Mouse (Mus musculus): ENCODE measurements around the gene Gstt2. TPM values are rescaled to one million over a fixed set of nuclear protein-coding genes. Genes with fewer than 3 reads are reported as not detected.

The Gstt2 gene
- total and polyA plus RNA-seq, 3 experiments: 12.2 to 68.9 (median 49.2) TPM

GRCm38 (mm10) chr10:75823782-75824181 is 13.4 kb downstream of the Gstt2 start:
- TF ChIP-seq TAL1 (conservative IDR thresholded peaks at IDR 0.05; ENCODE audit: low read depth, low read length) (no peak), GATA2 (IDR thresholded peaks at IDR 0.05; ENCODE audit: borderline replicate concordance, low read depth, low read length) (no peak), POLR2AphosphoS5 (IDR thresholded peaks at IDR 0.05; ENCODE audit: insufficient replicate concordance, low read depth, low read length) (no peak), CTCF (IDR thresholded peaks at IDR 0.05; ENCODE audit: low read depth, low read length) (no peak), GATA1 (IDR thresholded peaks at IDR 0.05; ENCODE audit: borderline replicate concordance, low read length) (no peak)
- Histone ChIP-seq H3K27me3 (ENCODE audit: insufficient read depth, low read length) (peaks cover 4% of the 10 kb centered on the region; the same call in 1 of the 2 replicates), H3K9me3 (replicated peaks) (peaks cover 10% of the 10 kb centered on the region), H3K4me3 (ENCODE audit: low read depth, low read length) (no peak overlapping the region), H3K4me1 (ENCODE audit: insufficient read depth, low read depth, low read length) (peaks cover 35% of the 10 kb centered on the region), H3K36me3 (replicated peaks) (no peaks in the 10 kb centered on the region)
- ATAC-seq (ENCODE audit: extremely low read depth, insufficient number of reproducible peaks, low FRiP score, poor library complexity, severe bottlenecking): no peak
- DNase-seq (ENCODE audit: low spot score): no peak

- DNase-seq (ENCODE audit: low spot score): no peak
- Histone ChIP-seq H3K4me1 (ENCODE audit: insufficient read depth, low read depth, low read length) (peaks cover 31% of the 10 kb centered on the region), H3K36me3 (replicated peaks) (no peaks in the 10 kb centered on the region), H3K4me3 (ENCODE audit: low read depth, low read length) (no peak within 1 kb of the TSS), H3K9me3 (replicated peaks) (peaks cover 10% of the 10 kb centered on the region), H3K27me3 (ENCODE audit: insufficient read depth, low read length) (peaks cover 6% of the 10 kb centered on the region)
- no peak for TF ChIP-seq TAL1 (conservative IDR thresholded peaks at IDR 0.05; ENCODE audit: low read depth, low read length)
- no peak for TF ChIP-seq POLR2AphosphoS5 (IDR thresholded peaks at IDR 0.05; ENCODE audit: insufficient replicate concordance, low read depth, low read length)
- no peak for TF ChIP-seq GATA1 (IDR thresholded peaks at IDR 0.05; ENCODE audit: borderline replicate concordance, low read length)
- ATAC-seq (ENCODE audit: extremely low read depth, insufficient number of reproducible peaks, low FRiP score, poor library complexity, severe bottlenecking): no peak
These were observed 14.8 kb downstream of the Gstt2 start, which contains the start of gene Gstt4 for GRCm38 (mm10) chr10:75822443-75822842. TSS of gene Gstt4 (minus strand) at chr10:75822543.

GRCm38 (mm10) chr10:75819882-75820281 is 17.3 kb downstream of the Gstt2 start:
- H3K4me3 ChIP-seq (ENCODE audit: low read depth, low read length): no peak overlapping the region
- H3K36me3 ChIP-seq (replicated peaks): no peaks in the 10 kb centered on the region
- ATAC-seq (ENCODE audit: extremely low read depth, insufficient number of reproducible peaks, low FRiP score, poor library complexity, severe bottlenecking) (no peak), DNase-seq (ENCODE audit: low spot score) (no peak)
- TF ChIP-seq CTCF (IDR thresholded peaks at IDR 0.05; ENCODE audit: low read depth, low read length) (no peak), POLR2AphosphoS5 (IDR thresholded peaks at IDR 0.05; ENCODE audit: insufficient replicate concordance, low read depth, low read length) (no peak), TAL1 (conservative IDR thresholded peaks at IDR 0.05; ENCODE audit: low read depth, low read length) (no peak), GATA1 (IDR thresholded peaks at IDR 0.05; ENCODE audit: borderline replicate concordance, low read length) (no peak), GATA2 (IDR thresholded peaks at IDR 0.05; ENCODE audit: borderline replicate concordance, low read depth, low read length) (no peak)
- H3K27me3 ChIP-seq (ENCODE audit: insufficient read depth, low read length): peaks cover 6% of the 10 kb centered on the region
- H3K4me1 ChIP-seq (ENCODE audit: insufficient read depth, low read depth, low read length): peaks cover 14% of the 10 kb centered on the region
- H3K9me3 ChIP-seq (replicated peaks): peaks cover 8% of the 10 kb centered on the region

GRCm38 (mm10) chr10:75818641-75819040 is 18.6 kb downstream of the Gstt2 start:
- DNase-seq (ENCODE audit: low spot score) (no peak), ATAC-seq (ENCODE audit: extremely low read depth, insufficient number of reproducible peaks, low FRiP score, poor library complexity, severe bottlenecking) (no peak)
- Histone ChIP-seq H3K4me1 (ENCODE audit: insufficient read depth, low read depth, low read length) (peaks cover 3% of the 10 kb centered on the region; the same call in 1 of the 2 replicates), H3K27me3 (ENCODE audit: insufficient read depth, low read length) (peaks cover 6% of the 10 kb centered on the region), H3K9me3 (replicated peaks) (no peaks in the 10 kb centered on the region), H3K36me3 (replicated peaks) (no peaks in the 10 kb centered on the region), H3K4me3 (ENCODE audit: low read depth, low read length) (no peak overlapping the region)
- TF ChIP-seq CTCF (IDR thresholded peaks at IDR 0.05; ENCODE audit: low read depth, low read length): no peak
- no peak for TF ChIP-seq GATA2 (IDR thresholded peaks at IDR 0.05; ENCODE audit: borderline replicate concordance, low read depth, low read length)
- no peak for TF ChIP-seq TAL1 (conservative IDR thresholded peaks at IDR 0.05; ENCODE audit: low read depth, low read length)
- no peak for TF ChIP-seq GATA1 (IDR thresholded peaks at IDR 0.05; ENCODE audit: borderline replicate concordance, low read length)
- no peak for TF ChIP-seq POLR2AphosphoS5 (IDR thresholded peaks at IDR 0.05; ENCODE audit: insufficient replicate concordance, low read depth, low read length)

DNA sequence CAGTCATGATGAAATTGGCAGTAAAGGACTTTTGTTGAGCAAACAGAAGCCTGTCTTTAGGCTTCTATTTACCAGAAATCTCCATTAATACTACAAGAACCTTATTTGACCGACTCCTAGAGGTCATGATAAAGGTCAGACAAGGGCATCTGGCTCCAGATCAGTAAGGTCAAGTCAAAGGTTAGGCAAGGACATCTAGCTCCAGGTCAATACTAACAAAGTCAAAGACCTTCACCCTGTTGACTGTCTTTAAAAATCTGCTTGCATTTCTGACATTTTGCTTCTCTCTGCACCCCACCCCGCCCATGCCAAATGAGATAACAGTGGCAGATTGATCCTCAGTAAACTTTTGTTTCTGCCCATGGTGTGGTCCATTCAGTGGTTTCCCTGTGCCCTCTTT is 33.0 kb downstream of the Gstt2 start:
- no peaks in the 10 kb centered on the region for H3K4me1 ChIP-seq (ENCODE audit: insufficient read depth, low read depth, low read length)
- peaks cover 4% of the 10 kb centered on the region; the same call in 1 of the 2 replicates for H3K27me3 ChIP-seq (ENCODE audit: insufficient read depth, low read length)
- H3K36me3 ChIP-seq (replicated peaks): no peaks in the 10 kb centered on the region
- no peak overlapping the region for H3K4me3 ChIP-seq (ENCODE audit: low read depth, low read length)
- H3K9me3 ChIP-seq (replicated peaks): 0 out of 2 replicates have a peak, but pooled peaks cover 3% of the 10 kb centered on the region
- no peak for DNase-seq (ENCODE audit: low spot score)
- ATAC-seq (ENCODE audit: extremely low read depth, insufficient number of reproducible peaks, low FRiP score, poor library complexity, severe bottlenecking): no peak
- no peak for TF ChIP-seq GATA2 (IDR thresholded peaks at IDR 0.05; ENCODE audit: borderline replicate concordance, low read depth, low read length)
- no peak for TF ChIP-seq CTCF (IDR thresholded peaks at IDR 0.05; ENCODE audit: low read depth, low read length)
- TF ChIP-seq POLR2AphosphoS5 (IDR thresholded peaks at IDR 0.05; ENCODE audit: insufficient replicate concordance, low read depth, low read length): no peak
- TF ChIP-seq GATA1 (IDR thresholded peaks at IDR 0.05; ENCODE audit: borderline replicate concordance, low read length): no peak
- TF ChIP-seq TAL1 (conservative IDR thresholded peaks at IDR 0.05; ENCODE audit: low read depth, low read length): no peak

DNA sequence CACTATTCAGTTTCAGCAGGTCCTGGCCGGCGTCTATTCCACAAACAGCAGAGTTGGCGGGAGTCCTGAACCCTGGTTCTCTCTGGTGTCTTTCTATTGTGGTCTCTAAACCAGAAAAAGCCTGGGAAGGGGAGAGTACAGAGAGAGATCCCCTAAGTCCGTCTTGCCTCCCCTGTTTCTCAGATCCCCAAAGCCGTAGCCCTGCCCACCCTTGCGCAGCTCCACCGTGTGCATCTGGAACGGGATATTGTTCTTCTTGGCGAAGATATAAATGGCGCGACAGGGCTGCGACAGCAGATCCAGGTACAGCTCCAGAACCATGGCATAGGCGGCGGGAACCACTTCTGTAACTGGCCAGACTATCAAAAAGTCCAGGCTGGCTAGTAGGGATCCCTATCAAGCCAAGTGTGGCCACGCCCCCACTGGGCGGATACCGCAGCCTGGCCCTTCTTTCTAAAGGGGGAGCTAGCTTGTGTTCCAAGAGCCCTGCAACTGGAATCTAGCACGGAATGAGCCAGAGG is 39.0 kb downstream of the Gstt2 start, which contains the start of gene Gstt1:
Gene Gstt1 (minus strand): TSS at position 409 of the 521 bp plus-strand sequence.
- ATAC-seq (ENCODE audit: extremely low read depth, insufficient number of reproducible peaks, low FRiP score, poor library complexity, severe bottlenecking): no peak; the same call in 1 of the 2 replicates
- TF ChIP-seq TAL1 (conservative IDR thresholded peaks at IDR 0.05; ENCODE audit: low read depth, low read length): no peak
- no peak for TF ChIP-seq POLR2AphosphoS5 (IDR thresholded peaks at IDR 0.05; ENCODE audit: insufficient replicate concordance, low read depth, low read length)
- TF ChIP-seq GATA2 (IDR thresholded peaks at IDR 0.05; ENCODE audit: borderline replicate concordance, low read depth, low read length): no peak
- no peak for TF ChIP-seq GATA1 (IDR thresholded peaks at IDR 0.05; ENCODE audit: borderline replicate concordance, low read length)
- TF ChIP-seq CTCF (IDR thresholded peaks at IDR 0.05; ENCODE audit: low read depth, low read length): no peak
- no peaks in the 10 kb centered on the region for H3K9me3 ChIP-seq (replicated peaks)
- DNase-seq (ENCODE audit: low spot score): no peak
- H3K36me3 ChIP-seq (replicated peaks): no peaks in the 10 kb centered on the region
- peaks cover 22% of the 10 kb centered on the region for H3K27me3 ChIP-seq (ENCODE audit: insufficient read depth, low read length)
- peaks cover 14% of the 10 kb centered on the region for H3K4me1 ChIP-seq (ENCODE audit: insufficient read depth, low read depth, low read length)
- H3K4me3 ChIP-seq (ENCODE audit: low read depth, low read length): peak within 1 kb of the TSS; percentile 57; the same call in 1 of the 2 replicates
